Mouse (Mus musculus) Muller cell, postnatal 12 days (primary cell): Measurements from ENCODE around the gene Tmem220.

Source experiments
- DNase-seq: peaks from one replicate; pipeline ENCODE4 v3.0.0-alpha.2; 2015; ENCODE audit errors: inconsistent ontology term

Tmem220 gene

GRCm38 (mm10) chr11:67061311-67061710 is 36.4 kb downstream of the Tmem220 start:
- DNase-seq: no peak

DNA sequence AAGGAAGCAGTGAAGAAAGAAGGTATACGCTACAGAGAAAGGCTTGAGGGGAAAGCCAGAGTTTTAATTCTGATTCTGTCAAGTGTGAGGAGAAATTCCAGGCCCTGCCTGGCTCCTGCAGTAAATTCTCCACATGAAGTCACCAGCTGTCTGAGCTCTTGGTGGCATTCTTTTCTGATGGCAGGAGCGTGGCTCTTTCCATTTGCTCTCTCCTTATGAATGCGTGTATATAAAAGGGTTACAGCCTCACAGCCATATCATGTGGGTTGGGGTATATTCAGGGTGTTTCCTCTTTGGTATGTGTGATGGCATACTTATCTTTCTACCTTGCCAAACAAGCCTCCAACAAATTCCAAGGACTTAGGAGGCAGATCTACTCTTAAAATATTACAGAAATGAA is 37.8 kb downstream of the Tmem220 start:
- no peak for DNase-seq

GRCm38 (mm10) chr11:67067741-67068140 is 42.8 kb downstream of the Tmem220 start:
- no peak for DNase-seq

GRCm38 (mm10) chr11:67072615-67073130 is 47.7 kb downstream of the Tmem220 start:
- no peak for DNase-seq

GRCm38 (mm10) chr11:67075036-67075435 is 50.1 kb downstream of the Tmem220 start:
- DNase-seq: peak; percentile 63

- peak; percentile 36 for DNase-seq
These were observed 51.8 kb downstream of the Tmem220 start for GRCm38 (mm10) chr11:67076781-67077180.

DNA sequence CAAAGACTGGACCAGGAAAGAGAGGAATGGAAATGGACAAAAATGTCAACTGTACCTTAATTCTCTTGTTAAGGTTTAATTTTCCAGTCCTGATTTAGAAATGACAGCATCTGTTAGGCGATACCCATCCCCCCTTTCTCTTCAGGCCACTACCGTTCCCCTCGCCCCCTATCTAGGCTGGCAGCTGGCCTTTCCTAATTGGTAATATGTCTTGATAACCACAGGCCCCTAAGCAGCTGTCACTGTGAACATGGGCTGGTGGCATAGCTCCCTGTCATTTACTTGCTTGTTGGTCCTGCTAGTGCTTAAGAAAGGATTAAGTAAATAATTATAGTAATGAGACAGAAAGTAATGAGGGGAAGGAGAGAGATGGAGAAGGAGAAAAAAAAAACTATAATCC is 52.5 kb downstream of the Tmem220 start:
- no peak for DNase-seq

DNA sequence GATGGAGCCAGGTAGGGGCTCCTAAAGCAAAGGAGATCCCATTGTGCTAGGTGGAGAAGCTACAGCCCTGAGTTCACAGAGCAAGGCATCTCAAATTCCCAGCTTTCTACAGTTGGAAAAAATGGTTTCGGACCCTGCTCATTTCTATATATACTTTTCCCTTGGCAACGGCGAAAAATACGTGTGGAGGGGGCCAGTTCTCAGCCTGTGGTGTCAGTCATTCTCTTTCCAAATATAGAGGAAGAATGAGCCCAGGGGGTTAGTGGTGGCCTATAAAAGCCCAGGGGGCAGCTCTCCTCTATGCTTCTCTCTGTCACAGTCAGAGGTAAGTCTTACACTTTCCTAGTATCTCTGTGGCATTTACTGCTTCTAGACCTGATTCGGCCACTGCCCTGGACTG is 53.0 kb downstream of the Tmem220 start, which contains the start of gene Myh3:
Myh3 (plus strand) TSS at position 301 of the 400 bp plus-strand sequence.
- DNase-seq: no peak

DNA sequence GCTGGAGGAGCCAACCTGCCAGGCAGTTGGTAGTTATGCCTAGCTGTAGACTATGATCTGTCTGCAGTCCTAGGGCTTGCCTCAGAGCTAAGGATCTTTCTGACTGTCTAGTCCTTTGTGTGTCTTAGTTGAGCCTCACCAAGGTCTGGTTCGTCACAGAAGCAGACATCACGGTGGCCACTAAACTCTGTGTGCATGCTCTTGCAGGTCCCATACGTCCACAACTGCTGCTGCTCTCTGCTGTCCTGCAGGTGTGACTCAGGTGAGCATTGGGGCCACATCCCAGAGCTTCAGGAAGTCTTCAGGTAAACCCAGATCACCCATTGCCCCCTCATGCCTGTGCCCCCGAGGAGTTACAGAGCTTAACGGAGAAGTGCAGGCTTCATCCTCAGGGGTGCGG is 53.9 kb downstream of the Tmem220 start:
- DNase-seq: no peak

DNA sequence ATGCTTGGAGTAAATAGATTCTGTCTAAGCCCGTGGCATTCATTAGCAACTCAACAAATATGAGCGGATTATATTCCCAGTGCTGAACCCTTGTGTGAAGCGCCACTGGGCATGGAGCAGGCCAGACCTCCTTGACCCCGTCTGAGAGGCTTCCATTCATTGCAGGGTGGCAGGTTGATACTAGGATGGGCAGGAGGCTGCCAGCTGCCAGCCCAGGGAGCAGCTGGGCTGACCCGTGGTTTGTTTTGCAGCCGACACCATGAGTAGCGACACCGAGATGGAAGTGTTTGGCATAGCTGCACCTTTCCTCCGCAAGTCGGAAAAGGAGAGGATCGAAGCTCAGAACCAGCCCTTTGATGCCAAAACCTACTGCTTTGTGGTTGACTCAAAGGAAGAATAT is 54.8 kb downstream of the Tmem220 start:
- no peak for DNase-seq

GRCm38 (mm10) chr11:67080168-67080567 is 55.2 kb downstream of the Tmem220 start:
- peak; percentile 72 for DNase-seq

DNA sequence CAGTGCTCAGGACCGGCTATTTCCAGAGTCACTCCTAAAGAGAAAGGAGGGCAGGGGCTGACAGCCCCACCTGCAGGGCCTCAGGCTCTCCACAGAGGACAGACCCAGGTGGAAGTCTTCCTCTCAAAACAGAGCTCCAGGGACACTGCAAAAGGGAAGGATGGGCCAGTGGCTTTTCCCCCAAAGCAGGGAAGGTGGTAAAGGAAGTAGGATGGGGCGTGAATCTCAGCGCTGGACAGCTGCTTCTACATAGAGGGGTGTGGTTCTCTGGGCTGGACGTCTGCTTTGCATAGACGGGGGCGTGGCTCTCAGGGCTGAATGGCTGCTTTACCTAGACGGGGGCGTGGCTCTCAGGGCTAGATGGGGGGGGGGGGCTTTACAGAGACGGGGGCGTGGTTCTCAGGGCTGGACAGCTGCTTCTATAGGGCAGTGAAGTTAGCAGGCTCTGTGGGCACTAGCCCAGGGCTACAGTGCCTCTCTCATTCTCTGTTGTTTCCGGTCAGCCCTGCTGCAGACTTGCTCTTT is 56.2 kb downstream of the Tmem220 start:
- peak; percentile 18 for DNase-seq

- DNase-seq: no peak
These were observed 57.2 kb downstream of the Tmem220 start for GRCm38 (mm10) chr11:67082188-67082587.

DNA sequence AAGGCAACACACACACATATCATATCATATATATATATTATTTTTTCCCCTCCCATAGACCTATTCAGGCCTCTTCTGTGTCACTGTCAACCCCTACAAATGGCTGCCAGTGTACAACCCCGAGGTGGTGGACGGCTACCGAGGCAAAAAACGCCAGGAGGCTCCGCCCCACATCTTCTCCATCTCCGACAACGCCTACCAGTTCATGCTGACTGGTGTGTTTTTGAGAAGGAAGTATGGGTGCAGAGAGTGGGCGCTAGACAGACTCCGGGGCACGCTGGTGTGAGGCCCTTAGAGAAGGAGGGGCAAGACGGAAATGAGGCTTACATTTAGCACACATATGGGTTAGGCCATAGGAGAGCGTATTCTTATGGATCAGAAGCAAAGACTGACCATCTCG is 57.8 kb downstream of the Tmem220 start:
- DNase-seq: no peak

DNA sequence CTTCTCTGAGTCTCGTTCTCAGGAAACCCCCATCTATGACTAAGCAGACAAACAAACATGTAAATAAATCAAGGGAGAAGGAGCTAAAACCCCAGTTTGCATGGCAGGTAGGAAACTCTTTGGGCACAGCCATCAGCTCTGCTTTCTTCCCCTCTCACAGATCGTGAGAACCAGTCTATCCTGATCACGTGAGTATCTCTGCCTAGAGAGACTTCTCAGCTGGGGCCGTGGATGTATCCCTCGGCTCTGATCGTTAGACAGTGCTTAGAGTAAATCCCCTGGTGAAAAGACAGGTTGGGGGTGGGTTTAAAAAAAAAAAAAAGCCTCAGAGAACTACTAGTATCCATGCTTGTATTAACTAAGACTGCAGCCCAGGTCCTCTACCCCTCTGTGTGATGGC is 58.3 kb downstream of the Tmem220 start:
- no peak for DNase-seq

DNA sequence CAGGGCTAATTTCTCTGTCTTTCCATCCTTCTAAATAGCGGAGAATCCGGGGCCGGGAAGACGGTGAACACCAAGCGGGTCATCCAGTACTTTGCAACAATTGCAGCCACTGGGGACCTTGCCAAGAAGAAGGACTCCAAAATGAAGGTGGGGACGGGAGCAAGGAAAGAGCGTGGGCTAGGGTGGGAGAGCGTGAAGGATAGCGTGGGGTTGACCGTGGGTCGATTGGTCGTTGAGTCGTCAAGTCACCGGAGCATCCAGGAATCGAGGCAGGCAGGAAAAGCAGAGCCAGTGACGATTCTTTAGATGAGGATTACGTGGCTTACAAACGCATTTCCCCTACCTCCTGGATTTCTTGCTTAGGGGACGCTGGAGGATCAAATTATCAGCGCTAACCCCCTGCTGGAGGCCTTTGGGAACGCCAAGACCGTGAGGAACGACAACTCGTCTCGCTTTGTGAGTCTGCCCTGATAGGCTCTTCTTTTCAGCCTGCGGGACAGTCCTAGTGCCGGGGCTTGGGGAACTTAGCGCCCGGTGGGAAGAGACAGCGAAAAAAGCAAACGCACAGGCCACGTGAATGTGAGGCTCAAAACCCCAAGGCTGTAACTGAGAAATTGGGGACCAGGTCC is 58.9 kb downstream of the Tmem220 start:
- DNase-seq: no peak
